Mouse (Mus musculus): ENCODE measurements around the gene Fndc9.

Fndc9 gene

DNA sequence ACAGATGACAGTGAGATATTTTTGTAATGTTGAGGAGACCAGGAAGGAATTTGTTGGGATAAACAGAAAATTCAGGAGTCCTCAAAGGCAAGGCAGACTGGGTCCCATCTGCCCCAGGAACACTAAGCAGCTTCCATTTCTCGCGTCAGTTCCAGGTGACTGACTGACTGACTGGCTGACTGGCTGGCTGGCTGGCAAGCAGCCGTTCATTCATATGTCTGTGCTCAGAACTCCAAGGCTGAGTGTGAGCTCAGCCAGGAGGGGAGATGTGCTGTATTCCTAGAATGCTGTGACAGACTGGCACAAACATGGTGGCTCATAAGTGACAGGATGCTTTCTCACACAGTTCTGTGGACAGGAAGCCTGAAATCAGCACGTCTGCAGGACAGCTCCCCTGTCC, 1.4 kb upstream of the Fndc9 start:
- no peak for DNase-seq (ENCODE audit: low spot score in 2 of 2)

DNA sequence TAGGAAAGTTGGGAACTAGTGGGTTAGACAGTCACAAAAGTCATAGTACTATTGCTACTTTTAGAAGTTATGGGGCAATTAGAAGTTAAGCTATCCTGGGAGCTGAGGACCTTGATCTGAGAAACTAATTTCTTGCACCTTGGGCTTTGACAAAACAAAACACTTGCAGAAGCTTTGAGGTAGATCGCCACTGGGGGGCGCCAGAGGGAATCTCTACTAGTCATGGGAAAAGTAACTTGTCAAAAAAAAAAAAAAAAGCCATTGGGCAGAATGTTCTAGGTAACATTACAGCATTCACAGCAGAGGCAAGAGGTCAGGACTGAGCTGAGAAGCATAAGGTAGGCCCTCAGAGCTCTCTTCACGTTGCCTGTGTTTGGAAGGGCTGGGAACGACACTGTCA, 1.6 kb downstream of the Fndc9 start:
- DNase-seq (ENCODE audit: low spot score in 2 of 2) = peak; percentile 63 to 75

DNA sequence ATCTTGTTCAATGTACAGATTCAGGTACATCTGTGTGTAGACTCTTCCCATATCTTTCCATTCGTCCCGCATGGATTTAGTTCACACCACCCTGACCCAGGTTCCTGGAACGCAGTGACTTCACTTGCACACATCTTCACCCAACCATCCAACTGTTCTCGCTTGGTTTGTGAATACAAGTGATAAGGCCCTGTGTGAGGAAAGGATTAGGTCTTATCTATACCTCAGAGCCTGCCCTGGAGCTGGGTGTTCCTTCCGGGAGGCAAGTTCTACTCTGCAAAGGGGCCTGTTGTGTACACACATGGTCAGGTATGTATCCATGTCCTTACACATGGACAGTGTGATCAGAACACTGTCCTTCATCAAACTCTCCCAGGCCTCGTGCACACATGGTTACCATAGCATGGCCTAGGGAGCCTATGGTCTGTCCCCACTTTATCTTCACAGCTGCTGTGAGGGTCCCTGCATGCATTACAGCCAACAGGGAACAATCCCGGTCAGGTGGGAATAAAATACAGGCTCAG, 5.9 kb downstream of the Fndc9 start:
- DNase-seq (ENCODE audit: low spot score in 2 of 2) = no peak

DNA sequence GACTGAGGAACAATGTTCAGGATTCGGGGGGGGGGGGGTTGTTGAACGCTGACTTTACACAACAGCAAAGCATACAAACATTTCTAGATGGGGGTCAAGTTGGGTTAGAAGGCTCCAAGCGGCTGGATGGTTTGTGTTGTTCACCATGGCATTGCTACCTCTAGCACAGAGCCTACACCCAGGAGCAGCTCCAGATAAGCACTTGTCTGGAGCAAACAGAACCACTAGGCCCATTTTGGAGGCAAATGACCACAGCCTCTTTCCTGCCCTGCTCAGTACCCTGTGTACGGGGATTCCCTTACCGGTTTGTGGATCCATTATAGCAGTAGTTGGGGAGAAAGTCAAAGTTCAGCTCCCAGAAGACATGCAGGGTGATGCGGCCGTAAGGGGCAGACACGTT, 6.7 kb downstream of the Fndc9 start:
- DNase-seq (ENCODE audit: low spot score in 2 of 2) = no peak

DNA sequence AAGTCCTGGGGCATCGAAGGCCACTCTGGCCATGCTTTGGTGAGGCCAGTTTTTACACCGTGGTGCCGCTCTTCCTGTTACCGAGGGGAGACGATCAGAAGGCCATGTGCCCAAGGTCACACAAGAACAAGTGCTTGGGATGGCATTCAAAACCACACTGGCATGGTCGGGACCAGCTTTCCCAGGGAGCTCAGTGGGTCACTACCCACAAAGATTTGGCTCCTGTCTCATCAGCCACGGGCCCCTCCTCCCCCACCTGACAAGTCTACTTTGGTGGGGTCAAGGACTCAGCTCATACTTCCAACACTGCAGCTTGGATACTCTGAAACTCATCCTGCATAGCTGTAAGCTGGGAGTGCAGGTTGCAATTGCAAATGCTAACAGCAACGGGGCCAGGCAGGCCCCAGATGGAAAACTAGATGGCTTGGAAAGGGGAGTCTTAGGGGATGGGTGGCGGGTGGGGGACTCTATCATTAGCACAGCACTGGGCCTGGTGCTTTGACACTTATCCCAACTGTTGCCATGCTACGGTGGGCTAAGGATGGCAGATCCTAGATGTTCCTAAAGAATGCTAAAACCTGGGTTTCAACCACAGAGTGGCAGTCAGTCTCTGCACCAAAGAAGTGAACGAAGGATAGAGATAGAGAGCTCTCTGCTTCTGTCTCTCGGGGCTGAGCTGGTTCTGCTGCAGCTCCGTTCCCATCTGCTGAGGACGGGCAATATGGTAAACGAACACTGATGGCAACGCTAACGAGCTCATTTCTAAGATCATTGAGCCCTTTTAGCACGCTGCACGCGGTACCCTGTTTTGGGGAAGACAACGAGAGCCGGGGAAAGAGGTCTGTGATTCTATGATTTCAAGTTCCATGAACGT, 9.6 kb downstream of the Fndc9 start:
- DNase-seq (ENCODE audit: low spot score in 2 of 2) = no peak

DNA sequence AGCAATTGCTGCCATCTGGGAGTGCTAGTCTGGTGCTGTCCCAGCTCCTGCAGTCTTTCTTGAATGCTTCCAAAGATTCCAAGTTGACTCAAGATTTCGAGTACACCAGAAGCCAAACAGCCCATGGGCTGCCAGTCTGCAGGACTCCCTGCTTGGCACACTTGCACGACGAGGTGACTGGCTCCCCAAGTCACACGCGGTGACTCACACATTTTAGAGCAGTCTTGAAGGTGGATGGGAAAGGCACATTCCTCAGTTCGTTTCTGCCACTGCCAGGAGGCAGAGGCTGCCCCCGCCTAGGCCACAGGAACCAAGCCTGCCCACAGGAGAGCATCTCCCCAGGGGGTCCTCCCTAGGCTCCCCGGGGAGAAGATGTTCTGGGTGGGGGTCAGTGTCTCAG, 10.6 kb downstream of the Fndc9 start:
- no peak for DNase-seq (ENCODE audit: low spot score in 2 of 2)

DNA sequence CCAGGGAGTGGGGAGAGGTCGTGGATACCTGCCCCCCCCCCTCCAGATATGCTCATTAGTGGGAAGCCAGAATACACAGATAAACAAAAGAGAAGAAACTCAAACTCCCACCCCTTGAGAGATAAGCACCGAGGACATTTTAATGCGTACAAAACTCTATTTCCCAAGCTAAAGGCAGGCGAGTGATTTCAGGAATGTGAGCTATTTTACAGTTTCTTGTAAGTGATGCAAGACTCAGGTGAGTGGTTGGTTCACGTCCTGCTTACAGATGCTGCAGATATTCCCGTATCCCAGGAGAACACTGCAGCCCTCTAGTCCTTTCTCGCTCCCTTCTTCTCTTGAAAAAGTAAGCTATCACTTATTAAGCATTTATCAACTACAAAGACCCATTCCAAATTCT, 11.1 kb downstream of the Fndc9 start:
- DNase-seq (ENCODE audit: low spot score in 2 of 2) = no peak

DNA sequence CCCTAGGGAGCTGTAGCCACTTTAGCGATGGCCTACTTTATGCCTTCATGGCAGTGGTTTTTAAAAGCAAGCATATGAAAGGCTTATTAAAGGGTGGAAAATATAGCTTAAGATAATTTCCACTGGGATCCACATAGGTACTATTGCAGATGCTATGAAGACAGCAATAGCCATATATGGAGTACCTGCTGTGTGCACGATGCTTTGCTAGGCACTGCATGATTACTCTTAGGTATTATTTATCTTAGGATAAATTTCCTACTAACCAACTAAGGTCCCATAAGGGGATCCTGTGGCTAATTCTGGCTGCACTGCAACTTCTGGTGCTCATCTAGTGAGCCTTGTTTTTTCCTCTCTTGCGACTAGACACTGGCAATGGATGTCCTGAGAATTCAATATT, 13.0 kb downstream of the Fndc9 start:
- no peak for DNase-seq (ENCODE audit: low spot score in 2 of 2)

DNA sequence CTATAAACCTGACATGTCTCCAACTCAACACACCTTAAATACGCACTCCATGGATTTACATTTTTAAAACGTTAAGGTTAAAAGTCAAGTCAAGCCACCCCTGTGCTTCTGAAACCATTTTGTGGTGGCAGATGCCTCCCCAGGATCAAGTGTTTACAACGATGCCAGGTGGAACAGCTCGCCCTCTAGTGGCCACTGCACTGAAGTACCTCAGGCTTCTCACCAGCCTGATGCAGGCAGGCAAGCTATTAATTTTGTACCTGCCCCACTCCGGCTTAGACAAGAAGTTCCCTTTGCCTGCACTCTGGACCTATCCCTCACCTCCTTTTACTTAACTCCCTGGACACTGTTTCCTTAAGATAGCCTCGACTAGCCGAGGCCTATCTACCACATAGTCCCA, 16.7 kb downstream of the Fndc9 start:
- peak; percentile 29 to 63 for DNase-seq (ENCODE audit: low spot score in 2 of 2)

DNA sequence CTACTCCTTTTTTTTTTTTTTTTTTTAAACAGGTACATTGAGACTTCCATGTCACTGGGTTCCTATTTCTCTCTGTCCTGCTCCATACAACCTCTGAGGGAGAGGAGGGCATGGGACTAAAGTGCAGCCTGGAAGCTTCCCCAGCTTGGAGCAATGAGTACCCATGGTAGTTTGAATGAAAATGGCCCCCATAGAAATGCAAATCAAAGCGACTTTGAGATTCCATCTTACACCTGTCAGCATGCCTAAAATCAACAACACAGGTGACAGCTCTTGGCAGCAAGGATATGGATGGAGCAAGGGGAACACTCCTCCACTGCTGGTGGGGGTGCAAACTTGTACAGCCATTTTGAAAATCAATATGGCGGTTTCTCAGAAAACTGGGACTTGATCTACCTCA, 20.0 kb downstream of the Fndc9 start:
- no peak for DNase-seq (ENCODE audit: low spot score in 2 of 2)

DNA sequence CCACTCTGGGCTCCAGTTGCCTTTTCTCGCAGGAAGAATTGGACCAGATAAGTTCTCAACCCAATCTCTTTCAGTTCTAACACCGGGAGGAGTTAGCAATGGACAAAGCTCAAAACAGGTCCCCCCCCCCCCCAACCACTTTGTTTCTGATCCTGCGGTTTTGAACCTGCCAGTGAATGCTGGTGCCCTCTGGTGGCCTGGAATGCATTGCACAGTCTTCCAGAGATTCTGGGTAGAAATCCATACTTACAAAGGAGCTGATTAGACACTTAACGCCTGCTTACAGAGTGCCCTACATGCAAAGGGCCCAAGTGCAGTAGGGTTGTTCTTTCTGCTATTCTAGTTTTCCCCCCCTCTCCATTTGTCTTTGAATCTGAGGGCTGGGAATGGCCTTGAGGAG, 22.9 kb downstream of the Fndc9 start:
- no peak for DNase-seq (ENCODE audit: low spot score in 2 of 2)

DNA sequence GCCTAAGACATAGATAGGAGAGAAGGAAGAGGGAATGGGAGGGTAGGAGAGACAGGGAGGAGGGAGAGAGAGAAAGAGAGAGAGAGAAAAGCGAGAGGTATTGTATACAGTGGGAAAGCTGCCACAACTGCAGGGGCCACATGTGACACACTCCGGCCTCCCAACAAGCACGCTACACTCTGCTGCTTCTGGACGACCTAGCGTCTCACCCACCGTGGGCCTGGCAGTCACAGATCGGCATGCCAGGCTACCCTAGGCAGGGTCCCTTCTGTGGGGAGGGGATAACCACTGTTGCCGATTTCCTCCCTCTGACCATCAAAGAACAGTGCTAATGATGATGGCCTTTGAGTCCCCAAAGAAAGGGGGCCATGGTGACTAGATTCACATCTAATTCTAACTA, 23.4 kb downstream of the Fndc9 start:
- DNase-seq (ENCODE audit: low spot score in 2 of 2) = no peak

DNA sequence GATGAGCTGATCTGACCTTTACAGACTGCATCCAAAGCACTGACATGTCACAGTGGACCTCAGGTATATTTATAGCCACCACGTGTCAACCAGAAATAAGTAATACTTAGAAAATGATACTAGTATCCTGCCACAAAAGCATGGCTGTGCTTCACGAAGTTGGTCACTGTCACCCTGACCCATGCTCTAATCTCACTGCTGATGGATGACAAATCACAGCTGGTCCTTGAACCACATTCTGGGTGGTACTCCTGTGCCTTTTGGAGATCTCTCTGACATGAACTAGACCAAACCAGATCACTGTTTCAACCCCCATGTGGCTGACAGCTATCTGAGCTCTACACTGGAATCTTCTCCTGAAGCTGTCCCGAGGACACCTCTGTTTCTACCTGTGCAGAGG, 27.5 kb downstream of the Fndc9 start:
- no peak for DNase-seq (ENCODE audit: low spot score in 2 of 2)

DNA sequence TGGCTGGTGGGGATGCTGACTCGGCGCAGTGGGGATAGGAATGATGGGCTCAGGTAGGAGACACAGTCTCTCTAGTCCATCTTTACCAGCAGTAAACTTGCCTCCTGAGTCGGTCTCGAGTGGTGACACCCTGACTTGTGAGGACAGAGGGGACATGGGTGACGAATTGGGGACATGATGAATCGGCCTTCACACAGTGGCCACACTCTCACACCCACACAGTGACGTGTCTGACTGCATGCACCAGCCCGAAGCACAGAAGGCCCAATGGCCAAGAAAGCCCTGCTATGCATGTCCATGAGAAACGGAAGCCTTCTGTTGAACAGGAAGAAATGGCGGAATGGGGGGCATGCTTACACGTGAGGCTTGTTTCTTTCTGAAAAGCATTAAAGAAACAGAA, 28.0 kb downstream of the Fndc9 start:
- no peak for DNase-seq (ENCODE audit: low spot score in 2 of 2)

DNA sequence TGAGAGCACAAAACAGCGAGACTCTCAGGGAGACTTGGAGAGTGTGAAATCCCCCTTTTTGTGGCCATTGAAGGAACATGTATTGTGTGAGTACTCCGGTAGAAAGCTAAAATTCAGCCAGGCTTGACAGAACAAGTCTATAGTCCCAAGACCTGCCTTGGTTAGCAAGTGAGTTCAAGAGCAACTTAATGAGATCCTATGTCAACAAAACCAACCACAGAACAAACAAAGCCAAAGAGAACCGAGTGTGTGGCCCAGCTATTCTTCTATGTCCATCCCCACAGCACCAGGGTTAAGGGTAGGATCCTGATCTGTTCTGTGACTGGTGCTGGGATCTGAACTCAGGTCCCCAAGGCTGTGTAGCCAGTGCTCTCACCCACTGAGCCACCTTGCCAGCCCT, 29.3 kb downstream of the Fndc9 start:
- DNase-seq (ENCODE audit: low spot score in 2 of 2) = no peak

DNA sequence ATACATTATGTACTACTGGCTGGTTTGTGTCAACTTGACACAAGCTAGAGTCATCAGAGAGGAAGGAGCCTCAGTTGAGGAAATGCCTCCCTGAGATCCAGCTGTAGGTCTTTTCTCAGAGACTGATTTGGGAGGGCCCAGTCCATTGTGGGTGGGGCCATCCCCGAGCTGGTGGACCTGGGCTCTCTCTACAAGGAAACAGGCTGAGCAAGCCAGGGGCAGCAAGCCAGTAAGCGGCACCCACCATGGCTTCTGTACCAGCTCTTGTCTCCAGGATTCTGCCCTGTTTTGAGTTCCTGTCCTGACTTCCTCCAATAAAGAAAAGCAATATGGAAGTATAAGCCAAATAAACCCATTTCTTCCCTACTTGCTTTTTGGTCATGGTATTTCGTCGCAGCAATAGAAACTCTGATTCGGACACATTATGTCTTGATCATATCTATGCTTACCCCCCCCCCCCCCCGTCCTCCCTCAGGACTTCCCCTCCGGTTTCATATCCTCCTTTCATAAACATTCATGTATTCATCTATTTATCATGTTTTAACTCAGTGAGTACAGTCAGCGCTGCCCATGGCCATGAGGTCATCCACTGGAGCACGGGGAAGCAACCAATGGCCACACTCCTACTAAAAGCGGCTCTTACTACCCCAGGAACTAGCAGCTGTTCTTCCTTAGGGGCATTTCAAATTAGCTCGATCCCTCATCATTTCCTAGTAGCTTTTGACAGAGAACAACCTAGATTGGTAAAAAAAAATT, 29.9 kb downstream of the Fndc9 start:
- DNase-seq (ENCODE audit: low spot score in 2 of 2) = no peak

DNA sequence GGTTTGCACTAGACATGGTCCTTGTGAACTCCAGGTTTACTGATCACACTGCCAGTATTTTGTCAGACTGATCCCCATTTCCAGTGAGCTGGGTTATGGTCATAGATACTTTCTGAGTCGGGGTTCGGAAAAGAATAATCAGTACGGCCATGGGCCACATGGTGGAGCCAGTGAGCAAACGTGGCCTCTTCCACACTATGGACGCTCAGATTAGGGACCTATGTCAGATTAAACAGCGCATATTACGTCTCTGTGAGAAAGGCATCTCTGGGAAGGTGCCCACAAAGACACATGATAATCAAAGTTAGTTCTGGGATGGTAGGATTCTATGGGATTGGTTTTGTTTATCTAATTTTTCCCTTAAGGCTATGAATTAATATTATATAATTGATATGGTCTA, 33.7 kb downstream of the Fndc9 start:
- DNase-seq (ENCODE audit: low spot score in 2 of 2) = peak; percentile 25 to 55

DNA sequence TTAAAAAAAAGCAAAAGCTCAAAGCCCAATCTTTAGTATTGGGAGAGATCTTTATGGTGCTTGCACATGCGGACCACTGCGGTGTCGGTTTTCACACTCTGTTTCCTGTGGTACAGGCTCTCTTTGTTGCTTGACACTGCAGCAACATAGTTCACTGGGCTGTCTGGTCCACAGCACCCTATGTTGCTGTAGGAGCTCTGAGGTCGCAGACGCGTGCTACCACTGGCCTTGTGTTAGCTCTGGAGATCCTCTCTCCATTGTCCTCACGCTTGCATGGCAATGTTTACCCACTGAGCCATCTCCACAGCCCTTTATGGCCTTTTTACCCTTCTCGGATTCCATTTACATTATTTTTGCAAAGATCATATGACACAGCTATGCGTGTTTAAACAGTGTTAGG, 34.1 kb downstream of the Fndc9 start:
- no peak for DNase-seq (ENCODE audit: low spot score in 2 of 2)

DNA sequence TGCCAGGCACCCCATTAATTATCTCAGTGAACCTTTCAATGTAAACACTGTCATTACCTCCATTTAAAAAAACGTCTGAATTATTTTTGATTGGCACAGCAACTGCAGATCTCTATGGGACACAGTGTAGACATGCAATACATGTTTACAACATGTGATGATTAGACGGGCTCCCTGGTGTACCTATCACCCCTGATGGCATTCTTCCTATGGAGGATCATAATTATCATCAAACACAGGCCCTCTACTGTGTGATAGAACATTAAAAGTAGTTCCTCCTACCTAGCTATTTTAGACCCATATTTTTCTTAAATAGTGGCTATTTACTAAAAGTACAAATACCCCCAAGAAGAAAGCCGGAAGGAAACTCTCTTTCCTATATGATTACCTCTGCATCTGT, 34.6 kb downstream of the Fndc9 start:
- no peak for DNase-seq (ENCODE audit: low spot score in 2 of 2)

DNA sequence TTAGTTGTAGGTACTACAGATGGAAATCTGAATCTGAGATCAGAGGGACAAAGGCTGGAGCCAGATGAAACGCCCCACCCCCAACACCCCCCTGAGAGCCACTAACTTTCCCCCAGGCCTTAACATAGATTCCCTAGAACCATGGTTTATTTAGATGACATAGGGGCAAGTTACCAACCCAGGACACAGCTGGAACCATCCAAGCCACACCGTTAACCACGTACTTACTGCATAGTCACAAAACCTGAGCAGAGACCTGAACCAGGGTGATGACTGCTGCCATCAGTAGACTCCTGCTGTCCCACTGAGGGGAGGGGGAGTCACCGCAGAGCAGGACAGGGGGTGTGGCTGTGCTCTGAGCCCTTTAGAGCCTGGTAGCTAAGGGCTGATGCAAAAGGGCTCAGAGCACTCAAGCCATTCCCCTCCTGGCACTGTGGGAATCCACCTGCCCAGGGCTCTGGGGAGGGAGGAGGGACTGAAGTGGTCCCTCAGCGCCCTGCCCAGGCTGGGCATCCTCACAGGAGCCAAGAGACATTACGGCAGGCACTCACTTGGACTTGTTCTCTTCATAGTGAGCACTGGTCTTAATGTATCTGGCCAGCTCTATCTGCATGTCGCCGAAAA, 36.8 kb downstream of the Fndc9 start:
- DNase-seq (ENCODE audit: low spot score in 2 of 2) = no peak

DNA sequence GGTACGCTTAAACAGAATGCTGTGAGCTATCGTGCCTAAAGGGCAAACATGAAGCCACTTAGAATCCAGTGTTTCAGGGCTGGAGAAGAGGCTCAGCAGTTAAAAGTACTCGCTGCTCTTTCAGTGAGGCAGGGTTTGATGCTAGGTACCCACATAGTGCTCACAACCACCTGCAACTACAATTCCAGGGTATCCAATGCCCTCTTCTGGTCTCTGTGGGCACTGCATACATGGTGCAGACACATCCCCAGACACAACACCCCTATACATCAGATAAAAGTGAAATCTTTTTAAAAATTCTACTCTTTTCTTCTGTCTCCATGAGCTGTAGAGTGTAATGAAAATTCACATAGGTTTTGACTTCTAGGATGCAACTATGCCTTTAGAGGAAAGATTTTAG, 38.6 kb downstream of the Fndc9 start:
- DNase-seq (ENCODE audit: low spot score in 2 of 2) = no peak

DNA sequence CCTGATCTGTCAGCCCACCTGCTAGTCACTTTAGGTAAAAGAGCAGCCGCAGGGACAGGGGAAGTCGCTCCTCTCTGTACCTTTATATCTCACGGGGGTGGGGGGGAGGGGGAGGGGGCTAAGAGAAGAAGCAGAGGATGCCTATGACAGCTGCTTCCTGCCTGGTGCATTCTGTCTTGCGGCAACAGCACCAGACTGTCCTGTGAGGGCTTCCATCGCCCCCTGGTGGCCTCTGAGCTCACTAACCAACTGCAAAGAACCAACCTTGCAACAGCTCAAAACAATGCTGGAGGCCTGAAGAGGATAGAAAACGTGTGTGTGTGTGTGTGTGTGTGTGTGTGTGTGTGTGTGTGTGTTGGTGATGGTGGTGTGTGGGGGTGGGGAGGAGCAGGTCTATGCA, 40.0 kb downstream of the Fndc9 start:
- peak; percentile 65 to 73 for DNase-seq (ENCODE audit: low spot score in 2 of 2)

DNA sequence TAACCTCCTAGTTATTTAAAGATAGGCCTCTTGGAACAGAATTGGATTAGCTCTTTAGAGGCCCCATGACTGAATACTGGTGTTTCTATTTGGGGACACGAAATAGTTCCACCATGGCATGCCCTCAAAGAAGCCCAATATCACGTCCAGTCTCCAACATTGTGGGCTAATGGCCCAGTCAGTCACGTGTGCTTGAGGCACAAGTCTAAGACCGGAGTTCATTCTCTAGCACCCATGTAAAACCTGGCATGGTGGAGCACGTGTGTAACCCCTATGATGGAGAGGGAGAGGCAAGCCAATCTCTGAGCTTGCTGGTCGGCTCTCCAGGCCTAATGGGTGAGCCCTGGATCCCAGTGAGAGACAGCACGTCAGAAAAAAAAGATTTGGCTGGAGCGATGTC, 40.8 kb downstream of the Fndc9 start:
- no peak for DNase-seq (ENCODE audit: low spot score in 2 of 2)

Data from spleen, postnatal 14 days (tissue).